Mouse (Mus musculus): ENCODE data around the gene Gm49450.
A peak's percentile ranks its signal among the peaks of the same experiment; 100 is the strongest.

DNA sequence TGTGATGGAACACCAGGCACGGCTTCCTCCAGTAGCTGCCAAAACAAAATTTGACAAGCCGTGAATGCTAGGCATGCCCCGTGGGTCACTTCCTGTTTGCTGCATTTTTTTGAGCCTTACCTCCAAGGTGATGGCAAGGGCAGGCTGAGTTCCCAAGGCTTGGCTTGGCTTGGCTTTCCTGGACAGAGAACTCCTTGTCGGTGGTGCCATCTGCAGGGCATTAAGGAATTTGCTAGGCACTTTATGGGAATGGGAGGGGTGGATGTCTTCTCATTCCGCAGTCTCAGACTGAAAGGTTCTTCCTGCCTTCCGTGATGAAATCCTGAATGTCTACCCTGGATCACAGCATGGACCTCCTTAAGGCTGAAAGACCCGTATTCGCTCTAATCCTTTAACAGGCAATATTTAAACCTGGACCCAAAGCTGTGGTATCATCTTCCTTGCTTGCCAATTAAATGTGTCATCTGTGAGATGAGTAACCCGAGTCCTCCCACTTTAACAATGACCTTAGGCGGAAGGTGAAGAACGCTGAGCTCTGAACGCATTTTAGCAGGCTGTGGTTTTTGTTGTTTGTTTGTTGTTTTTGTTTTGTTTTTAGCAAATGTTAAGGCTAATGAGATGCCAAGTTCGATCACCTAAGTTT, 24.6 kb downstream of the Gm49450 start:
- no peak for TF ChIP-seq POLR2A (IDR thresholded peaks at IDR 0.05; ENCODE audit: control insufficient read depth, low read depth, low read length)
- peak; percentile 39; the same call in 1 of the 2 replicates for TF ChIP-seq CTCF (IDR thresholded peaks at IDR 0.05; ENCODE audit: control insufficient read depth, insufficient read depth, insufficient replicate concordance, low read depth, low read length)

Measured in testis, adult 2 months (tissue).